Mouse (Mus musculus) G1E (cell line): Measurements from ENCODE around the gene Fam213a.

Experiments used
- CTCF ChIP-seq: IDR thresholded peaks from 2 replicates; pipeline ENCODE4 v1.5.1; 2012; ENCODE audit warnings: low read depth, low read length, inconsistent platforms, mixed read lengths
- GATA1 ChIP-seq: IDR thresholded peaks from 2 replicates; pipeline ENCODE4 v1.6.1; 2012; ENCODE audit warnings: borderline replicate concordance, low read length, inconsistent platforms, mixed read lengths

- TF ChIP-seq GATA1 (no peak), CTCF (no peak)
Observed at GRCm38 (mm10) chr14:40952301-40952700, 61.3 kb downstream of the Fam213a start.
